Mouse (Mus musculus) mammary gland, adult 2 months (tissue): Measurements from ENCODE around the gene 6720489N17Rik. TPM values are rescaled to one million over a fixed set of nuclear protein-coding genes. Genes with fewer than 3 reads are reported as not detected.

Experiments
- polyA plus RNA-seq: library from polyadenylated mRNA; depleted of rRNA; stranded (reverse); fragments of >200 nt; gene quantifications from 2 replicates; pipeline ENCODE4 v1.2.3, GENCODE M21; 2012; ENCODE audit warnings: low replicate concordance; rRNA removed

The 6720489N17Rik gene
- polyA plus RNA-seq = 0.11 and 0.19 TPM in 2 replicates

GRCm38 (mm10) chr13:62623577-62624276 is at the start of gene 6720489N17Rik:
6720489N17Rik (minus strand) TSS chr13:62624182.

GRCm38 (mm10) chr13:62571099-62571498 is 52.9 kb downstream of the 6720489N17Rik start, which contains the start of gene Zfp934:
Zfp934 (minus strand) TSS chr13:62571199.

GRCm38 (mm10) chr13:62558189-62559110 is 65.5 kb downstream of the 6720489N17Rik start, which contains the start of gene Zfp935:
Zfp935 (minus strand) TSS chr13:62558511.

Other genes with a start within 250 kb of the 6720489N17Rik start
- gene Gm3604, start 241.0 kb downstream of the 6720489N17Rik start, polyA plus RNA-seq = 0.08 and 0.19 TPM in 2 replicates
- 0.56 and 0.85 TPM in 2 replicates for gene Gm49359, start 157.3 kb downstream of the 6720489N17Rik start, polyA plus RNA-seq
- not detected in 2 replicates for gene Zfp935, start 65.7 kb downstream of the 6720489N17Rik start, polyA plus RNA-seq
- gene Zfp934, start 53.0 kb downstream of the 6720489N17Rik start, polyA plus RNA-seq = 0.50 and 1.8 TPM in 2 replicates
- 0.51 and 0.91 TPM in 2 replicates for gene Platr25, start 136.5 kb upstream of the 6720489N17Rik start, polyA plus RNA-seq
- 1.2 and 3.7 TPM in 2 replicates for gene Gm5141, start 161.6 kb upstream of the 6720489N17Rik start, polyA plus RNA-seq
- 0.12 and 16.7 TPM in 2 replicates for gene Fbp2, start 234.2 kb upstream of the 6720489N17Rik start, polyA plus RNA-seq